Mouse (Mus musculus) testis, adult 2 months (tissue): ENCODE measurements around the gene Isoc2b. TPM values are rescaled to one million over a fixed set of nuclear protein-coding genes. Genes with fewer than 3 reads are reported as not detected.

ENCODE experiments used
- H3K27ac ChIP-seq: fragments of 200-500 bp; 2 replicates; pipeline ENCODE4 v1.5.1; 2012; ENCODE audit warnings: low read depth, low read length; ENCODE audit not compliant: control insufficient read depth, insufficient read depth
- H3K27me3 ChIP-seq: fragments of 200-500 bp; 2 replicates; pipeline ENCODE4 v1.6.1; 2012; ENCODE audit warnings: mild to moderate bottlenecking, low read length, moderate library complexity; ENCODE audit not compliant: control insufficient read depth, insufficient read depth
- H3K36me3 ChIP-seq: fragments of 200-500 bp; 2 replicates; pipeline ENCODE4 v1.6.1; 2012; ENCODE audit warnings: mild to moderate bottlenecking, low read length; ENCODE audit not compliant: control insufficient read depth, insufficient read depth
- H3K4me1 ChIP-seq: fragments of 200-500 bp; 2 replicates; pipeline ENCODE4 v1.6.1; 2012; ENCODE audit warnings: low read length; ENCODE audit not compliant: control insufficient read depth, insufficient read depth
- H3K4me3 ChIP-seq: fragments of 200-500 bp; 2 replicates; pipeline ENCODE4 v1.5.1; 2012; ENCODE audit warnings: low read depth, mild to moderate bottlenecking, low read length, moderate library complexity, mixed read lengths; ENCODE audit not compliant: control insufficient read depth
- CTCF ChIP-seq: fragments of 200-500 bp; IDR thresholded peaks from 2 replicates; pipeline ENCODE4 v1.5.1; 2012; ENCODE audit warnings: low read depth, mild to moderate bottlenecking, inconsistent platforms, low read length, moderate library complexity; ENCODE audit not compliant: control insufficient read depth, insufficient read depth, insufficient replicate concordance
- POLR2A ChIP-seq: fragments of 200-500 bp; IDR thresholded peaks from 2 replicates; pipeline ENCODE4 v1.6.1; 2012; ENCODE audit warnings: low read depth, mild to moderate bottlenecking, inconsistent platforms, low read length, moderate library complexity; ENCODE audit not compliant: control insufficient read depth
- polyA plus RNA-seq: library from polyadenylated mRNA; depleted of rRNA; stranded (reverse); fragments of >200 nt; gene quantifications from 2 replicates; pipeline ENCODE4 v1.2.3, GENCODE M21; 2012

Gene Isoc2b
- polyA plus RNA-seq, 1 experiment: 6.5 TPM

DNA sequence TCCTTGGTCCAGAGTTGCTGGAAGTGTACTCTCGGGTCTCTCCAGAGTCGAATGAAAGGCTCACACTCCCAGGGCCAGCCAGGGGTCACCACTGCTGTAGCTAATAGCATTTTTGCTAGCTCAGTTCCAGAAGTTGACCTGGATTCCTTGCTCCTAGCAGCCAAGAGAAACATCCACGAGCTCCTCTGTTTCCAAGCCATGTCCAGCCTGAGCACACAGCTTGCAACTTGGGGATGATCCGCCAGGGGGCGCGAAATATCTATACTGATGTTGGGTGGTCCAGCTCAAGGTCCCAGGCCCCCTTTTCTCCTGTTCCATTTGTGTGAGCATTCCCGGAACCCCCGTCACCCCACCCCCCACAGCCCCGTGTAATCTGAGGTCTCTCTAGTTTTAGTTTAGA is 41.5 kb upstream of the Isoc2b start:
- no peak overlapping the region for H3K27ac ChIP-seq

DNA sequence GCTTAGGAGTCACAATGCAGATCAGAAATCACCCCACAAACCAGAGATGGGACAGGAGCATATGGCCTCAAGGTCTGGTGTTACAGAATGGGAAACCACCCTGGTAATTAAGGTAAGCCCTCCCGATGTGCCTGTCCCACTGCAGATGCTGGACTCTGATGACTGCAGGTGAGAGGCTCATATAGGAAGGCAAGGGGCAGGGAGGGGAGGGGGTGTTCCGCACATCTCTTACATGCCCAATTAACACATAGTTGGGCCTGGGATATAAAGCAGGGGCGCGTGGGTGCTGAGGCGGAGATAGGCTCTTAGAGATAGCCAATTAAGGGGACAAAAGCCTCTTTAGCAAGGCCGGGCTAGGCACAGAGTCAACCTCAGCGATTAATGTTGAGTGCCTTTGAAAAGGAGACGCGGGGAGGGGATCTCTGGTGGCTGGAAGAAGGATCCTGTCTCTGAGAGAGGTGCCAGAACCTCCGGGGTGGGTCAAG is 36.5 kb upstream of the Isoc2b start, which contains the start of gene Gm36210:
Gene Gm36210 (minus strand): TSS at position 51 of the 485 bp plus-strand sequence.
- Histone ChIP-seq H3K4me1 (no peaks in the 10 kb centered on the region), H3K4me3 (no peak within 1 kb of the TSS), H3K36me3 (no peaks in the 10 kb centered on the region), H3K27ac (no peak within 1 kb of the TSS), H3K27me3 (no peaks in the 10 kb centered on the region)
- no peak for TF ChIP-seq CTCF
- no peak for TF ChIP-seq POLR2A

More for the DNA sequence above, 41.5 kb upstream of the Isoc2b start:
- TF ChIP-seq POLR2A (no peak), CTCF (peak; percentile 48; the same call in 1 of the 2 replicates)
- H3K4me3 ChIP-seq: no peak overlapping the region
- H3K36me3 ChIP-seq: no peaks in the 10 kb centered on the region
- no peaks in the 10 kb centered on the region for H3K27me3 ChIP-seq
- H3K4me1 ChIP-seq: peaks cover 7% of the 10 kb centered on the region

DNA sequence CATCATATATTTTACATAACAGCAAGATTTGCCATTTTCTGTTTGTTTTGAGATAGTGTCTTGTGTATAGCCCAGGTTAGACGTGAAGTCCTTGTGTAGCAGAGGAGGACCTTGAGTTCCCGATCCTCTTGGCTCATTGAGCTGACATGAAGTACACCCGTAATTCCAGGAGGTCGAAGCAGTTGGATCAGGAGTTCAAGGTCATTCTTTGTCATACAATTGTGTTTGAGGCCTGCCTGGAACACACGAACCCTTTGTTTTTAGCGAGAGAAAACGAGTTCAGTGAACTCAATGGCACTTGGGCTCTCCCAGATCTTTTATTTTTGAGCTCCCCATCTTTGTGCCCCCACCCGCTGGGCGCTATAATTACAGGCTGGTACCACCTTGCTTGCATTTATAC is 32.3 kb upstream of the Isoc2b start:
- Histone ChIP-seq H3K4me3 (no peak overlapping the region), H3K27ac (no peak overlapping the region), H3K4me1 (peaks cover 14% of the 10 kb centered on the region), H3K36me3 (no peaks in the 10 kb centered on the region), H3K27me3 (no peaks in the 10 kb centered on the region)
- TF ChIP-seq CTCF: no peak
- no peak for TF ChIP-seq POLR2A

DNA sequence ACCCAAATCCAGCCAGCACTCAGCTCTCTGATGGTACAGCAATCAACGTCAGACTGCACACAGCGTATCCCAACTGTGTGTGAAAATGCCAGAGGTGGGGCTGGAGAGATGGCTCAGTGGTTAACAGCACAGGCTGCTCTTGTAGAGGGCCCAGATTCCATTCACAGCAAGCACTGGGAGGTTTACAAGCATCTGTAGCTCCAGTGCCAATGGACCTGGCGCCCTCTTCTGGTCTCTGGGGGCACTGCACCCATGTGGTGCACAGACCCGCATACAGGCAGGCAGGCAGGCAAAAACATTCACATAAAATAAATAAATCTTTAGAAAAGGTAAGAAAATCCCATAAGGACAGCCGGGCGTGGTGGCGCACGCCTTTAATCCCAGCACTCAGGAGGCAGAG is 31.1 kb upstream of the Isoc2b start:
- peaks cover 14% of the 10 kb centered on the region for H3K4me1 ChIP-seq
- TF ChIP-seq POLR2A (no peak), CTCF (peak; percentile 97)
- no peak overlapping the region for H3K27ac ChIP-seq
- no peak overlapping the region for H3K4me3 ChIP-seq
- H3K36me3 ChIP-seq: no peaks in the 10 kb centered on the region
- H3K27me3 ChIP-seq: no peaks in the 10 kb centered on the region

DNA sequence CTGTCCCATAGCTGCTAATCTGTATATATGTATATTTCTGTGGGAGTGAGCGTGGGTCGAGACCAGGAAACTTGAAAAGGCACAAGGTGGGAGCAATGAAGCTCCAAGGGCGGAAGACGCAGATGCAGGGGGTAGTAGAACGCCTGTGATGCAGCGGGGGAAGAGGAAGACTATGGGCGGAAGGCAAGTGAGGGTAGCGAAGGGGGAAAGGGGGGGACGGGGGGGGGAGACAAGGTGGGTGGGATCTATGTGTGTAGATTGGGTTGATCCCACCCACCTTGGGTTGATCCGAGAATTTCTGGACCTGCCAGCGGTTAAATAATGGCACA is 30.4 kb upstream of the Isoc2b start:
- Histone ChIP-seq H3K27me3 (no peaks in the 10 kb centered on the region), H3K4me1 (peaks cover 14% of the 10 kb centered on the region), H3K27ac (no peak overlapping the region), H3K36me3 (no peaks in the 10 kb centered on the region), H3K4me3 (no peak overlapping the region)
- TF ChIP-seq POLR2A (no peak), CTCF (no peak)

DNA sequence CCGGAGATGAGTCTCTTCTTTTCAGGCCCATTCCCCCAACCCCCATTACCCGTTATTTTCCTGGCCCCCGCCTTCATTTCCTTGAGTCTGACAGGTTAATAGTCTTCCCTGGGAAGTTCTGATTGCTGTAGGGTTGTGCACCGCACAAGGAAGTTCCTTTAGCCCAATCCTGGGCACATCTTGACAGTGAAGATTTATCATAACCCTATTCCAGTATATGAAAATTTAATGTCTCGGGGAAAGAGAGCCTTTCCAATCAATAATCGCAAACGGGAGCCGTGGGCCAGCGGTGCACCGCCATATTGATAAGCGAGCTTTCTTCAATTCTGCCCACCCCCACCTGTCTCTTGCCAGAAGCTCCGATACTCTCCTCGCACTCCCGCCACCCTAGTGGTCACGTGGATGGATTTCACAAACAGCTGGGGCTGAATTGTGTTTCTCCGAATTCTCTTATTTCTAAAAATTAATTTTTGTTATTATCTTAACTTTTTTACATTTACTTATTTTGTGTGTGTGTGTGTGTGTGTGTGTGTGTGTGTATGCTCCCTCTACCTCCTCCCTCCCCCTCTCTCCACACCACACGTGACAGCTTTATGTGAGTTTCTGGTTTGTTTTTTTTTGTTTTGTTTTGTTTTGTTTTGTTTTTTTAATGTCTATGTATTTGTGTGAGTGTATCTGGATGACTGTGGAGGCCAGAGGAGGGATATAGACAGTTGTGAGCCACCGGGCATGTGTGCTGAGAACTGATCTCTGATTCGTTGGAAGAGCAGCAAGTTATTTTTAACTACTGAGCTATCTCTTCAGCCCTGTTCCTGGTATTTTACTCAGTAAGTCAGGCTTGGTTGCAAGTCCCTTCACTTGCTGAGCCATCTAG is 29.8 kb upstream of the Isoc2b start:
- Histone ChIP-seq H3K36me3 (no peaks in the 10 kb centered on the region), H3K4me3 (peak overlapping the region; percentile 32), H3K4me1 (peaks cover 14% of the 10 kb centered on the region), H3K27me3 (no peaks in the 10 kb centered on the region), H3K27ac (no peak overlapping the region; the same call in 1 of the 2 replicates)
- TF ChIP-seq POLR2A (no peak), CTCF (no peak)

DNA sequence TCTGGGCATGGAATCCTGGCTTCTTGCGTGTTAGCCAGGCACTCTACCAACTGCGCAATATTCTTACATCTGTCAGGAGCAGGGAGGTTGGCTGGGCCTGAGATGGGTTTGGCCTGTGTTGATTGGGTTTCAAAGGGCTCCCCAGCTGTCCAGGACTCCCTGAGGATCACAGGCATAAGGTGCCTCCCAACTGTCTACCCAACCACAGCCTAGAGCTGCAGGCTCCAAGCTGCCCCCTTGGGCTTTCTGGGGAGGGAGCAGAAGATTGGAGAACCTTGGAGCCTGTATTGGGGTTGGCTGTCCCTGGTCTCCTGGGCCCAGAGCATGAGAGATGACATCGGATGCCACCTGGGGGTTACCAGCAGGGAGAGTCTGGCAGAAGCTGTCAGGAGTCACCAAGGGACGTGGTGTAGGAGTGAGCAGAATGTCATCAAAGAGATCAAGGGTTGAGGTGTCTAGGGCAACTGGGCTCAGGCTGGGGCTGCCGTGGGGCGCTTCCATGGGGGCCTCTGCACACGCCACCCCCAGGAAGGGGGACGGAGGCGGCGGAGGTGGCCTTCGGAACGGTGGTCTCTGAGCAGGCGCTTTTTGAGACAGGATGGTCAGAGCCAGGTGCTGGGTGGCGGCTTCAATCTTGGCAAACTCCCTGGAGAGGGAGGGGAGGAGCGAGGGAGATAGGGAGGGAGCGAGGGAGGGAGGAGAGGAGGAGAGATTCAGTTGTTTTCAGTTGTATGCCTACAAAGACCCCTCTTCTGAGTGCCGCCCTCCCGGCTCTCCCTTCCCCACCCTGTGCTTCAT is 29.0 kb upstream of the Isoc2b start:
- H3K27ac ChIP-seq: no peak overlapping the region
- no peaks in the 10 kb centered on the region for H3K27me3 ChIP-seq
- no peak for TF ChIP-seq POLR2A
- TF ChIP-seq CTCF: no peak
- peaks cover 14% of the 10 kb centered on the region for H3K4me1 ChIP-seq
- H3K4me3 ChIP-seq: peak overlapping the region; percentile 32
- no peaks in the 10 kb centered on the region for H3K36me3 ChIP-seq
